Mouse (Mus musculus) CH12.LX (cell line): ENCODE results near the gene Adam22. TPM values are rescaled to one million over a fixed set of nuclear protein-coding genes. Genes with fewer than 3 reads are reported as not detected.

ENCODE experiments used
- DNase-seq: peaks from one replicate; pipeline ENCODE4 v3.0.0-alpha.2; 2013; ENCODE audit errors: extremely low read depth
- H3K27ac ChIP-seq: 2 replicates; pipeline ENCODE4 v1.5.1; 2012; ENCODE audit warnings: low read depth, mild to moderate bottlenecking, control low read depth, moderate library complexity; ENCODE audit not compliant: insufficient read depth
- H3K27me3 ChIP-seq: replicated peaks from 2 replicates; pipeline ENCODE3; 2012; ENCODE audit warnings: inconsistent platforms
- H3K36me3 ChIP-seq, 2 experiments: replicated peaks in 1 of 2; 2 replicates each; pipeline versions ENCODE3 to v1.6.1; 2012; ENCODE audit warnings: inconsistent platforms in 1 of 2, low read length in 1 of 2, mild to moderate bottlenecking in 1 of 2, mixed read lengths in 1 of 2, moderate library complexity in 1 of 2; ENCODE audit not compliant: control insufficient read depth in 1 of 2, insufficient read depth in 1 of 2
- H3K4me1 ChIP-seq, 2 experiments: 2 replicates each; pipeline ENCODE4 v1.6.1; 2012; ENCODE audit warnings: inconsistent platforms in 1 of 2, moderate library complexity in 1 of 2; ENCODE audit not compliant: insufficient read depth in 2 of 2, control insufficient read depth in 1 of 2
- H3K4me2 ChIP-seq: 2 replicates; pipeline ENCODE4 v1.6.1; 2012; ENCODE audit warnings: low read depth, mild to moderate bottlenecking, control low read depth; ENCODE audit not compliant: poor library complexity, insufficient read depth, severe bottlenecking
- H3K4me3 ChIP-seq, 3 experiments: fragments of 150-350 bp in 1 of 3; sonication (generic) in 1 of 3; replicated peaks in 1 of 3; 2 replicates each; pipeline versions ENCODE3 to v1.5.1; 2011 to 2012; ENCODE audit warnings: low read depth in 2 of 3, low read length in 2 of 3, mild to moderate bottlenecking in 2 of 3, moderate library complexity in 2 of 3, control low read depth in 1 of 3, improper control_type of control experiment in 1 of 3, inconsistent platforms in 1 of 3, mixed read lengths in 1 of 3; ENCODE audit not compliant: poor library complexity in 1 of 3
- H3K79me2 ChIP-seq: replicated peaks from 2 replicates; pipeline ENCODE4 v1.6.1; 2012; ENCODE audit warnings: mild to moderate bottlenecking, moderate library complexity; ENCODE audit not compliant: control insufficient read depth, poor library complexity, insufficient read depth, severe bottlenecking; ENCODE audit errors: extremely low read depth
- H3K9ac ChIP-seq: 2 replicates; pipeline ENCODE4 v1.6.1; 2012; ENCODE audit warnings: low read depth, mild to moderate bottlenecking, control low read depth, moderate library complexity; ENCODE audit not compliant: insufficient read depth
- H3K9me3 ChIP-seq: replicated peaks from 2 replicates; pipeline ENCODE3; 2012; ENCODE audit warnings: low read length, inconsistent platforms, mixed read lengths
- CHD2 ChIP-seq: IDR thresholded peaks from 2 replicates; pipeline ENCODE4 v1.6.1; 2011; ENCODE audit warnings: low read length, improper control_type of control experiment
- CTCF ChIP-seq, 2 experiments: IDR thresholded peaks in 1 of 2; conservative IDR thresholded peaks in 1 of 2; 2 replicates each; pipeline ENCODE4 v1.5.1; 2011 to 2012; ENCODE audit warnings: low read depth in 2 of 2, low read length in 2 of 2, improper control_type of control experiment in 1 of 2, inconsistent platforms in 1 of 2, mild to moderate bottlenecking in 1 of 2, moderate library complexity in 1 of 2
- E2F4 ChIP-seq: IDR thresholded peaks from 2 replicates; pipeline ENCODE4 v1.6.1; 2011; ENCODE audit warnings: low read depth, low read length, improper control_type of control experiment; ENCODE audit not compliant: insufficient replicate concordance
- ELF1 ChIP-seq: IDR thresholded peaks from 2 replicates; pipeline ENCODE4 v1.6.1; 2014; ENCODE audit warnings: low read depth, mild to moderate bottlenecking, inconsistent platforms, low read length, improper control_type of control experiment
- EP300 ChIP-seq: IDR thresholded peaks from 2 replicates; pipeline ENCODE4 v1.6.1; 2011; ENCODE audit warnings: low read length, improper control_type of control experiment
- ETS1 ChIP-seq: conservative IDR thresholded peaks from 2 replicates; pipeline ENCODE4 v1.6.1; 2012; ENCODE audit warnings: low read depth, mild to moderate bottlenecking, inconsistent platforms, low read length, improper control_type of control experiment, moderate library complexity
- GABPA ChIP-seq: IDR thresholded peaks from 2 replicates; pipeline ENCODE4 v1.6.1; 2012; ENCODE audit warnings: low read depth, low read length, improper control_type of control experiment, inconsistent platforms; ENCODE audit not compliant: insufficient replicate concordance
- IRF4 ChIP-seq: IDR thresholded peaks from 2 replicates; pipeline ENCODE4 v1.6.1; 2014; ENCODE audit warnings: low read depth, mild to moderate bottlenecking, inconsistent platforms, low read length, improper control_type of control experiment
- JUN ChIP-seq: IDR thresholded peaks from 2 replicates; pipeline ENCODE4 v1.6.1; 2011; ENCODE audit warnings: low read depth, mild to moderate bottlenecking, low read length, improper control_type of control experiment, moderate library complexity; ENCODE audit not compliant: insufficient read depth
- JUND ChIP-seq: conservative IDR thresholded peaks from 2 replicates; pipeline ENCODE4 v1.6.1; 2011; ENCODE audit warnings: low read depth, low read length, improper control_type of control experiment
- KAT2A ChIP-seq: IDR thresholded peaks from 2 replicates; pipeline ENCODE4 v1.6.1; 2012; ENCODE audit warnings: low read length, improper control_type of control experiment, inconsistent platforms; ENCODE audit not compliant: insufficient replicate concordance
- MEF2A ChIP-seq: IDR thresholded peaks from 2 replicates; pipeline ENCODE4 v1.6.1; 2014; ENCODE audit warnings: low read depth, mild to moderate bottlenecking, inconsistent platforms, low read length, improper control_type of control experiment, borderline replicate concordance
- MXI1 ChIP-seq: IDR thresholded peaks from 2 replicates; pipeline ENCODE4 v1.6.1; 2011; ENCODE audit warnings: mild to moderate bottlenecking, low read depth, low read length, improper control_type of control experiment
- NELFE ChIP-seq: IDR thresholded peaks from 2 replicates; pipeline ENCODE4 v1.6.1; 2011; ENCODE audit warnings: low read depth, low read length, improper control_type of control experiment
- PAX5 ChIP-seq: IDR thresholded peaks from 2 replicates; pipeline ENCODE4 v1.6.1; 2012; ENCODE audit warnings: low read length, inconsistent platforms, mixed read lengths
- RAD21 ChIP-seq: IDR thresholded peaks from 2 replicates; pipeline ENCODE4 v1.6.1; 2011; ENCODE audit warnings: low read depth, mild to moderate bottlenecking, low read length, improper control_type of control experiment, moderate library complexity
- SIN3A ChIP-seq: IDR thresholded peaks from 2 replicates; pipeline ENCODE4 v1.6.1; 2012; ENCODE audit warnings: low read length, improper control_type of control experiment, inconsistent platforms
- SMC3 ChIP-seq: IDR thresholded peaks from 2 replicates; pipeline ENCODE4 v1.6.1; 2011; ENCODE audit warnings: low read depth, low read length, improper control_type of control experiment
- UBTF ChIP-seq: IDR thresholded peaks from 2 replicates; pipeline ENCODE4 v1.6.1; 2012; ENCODE audit warnings: low read depth, mild to moderate bottlenecking, inconsistent platforms, low read length, improper control_type of control experiment, moderate library complexity
- USF1 ChIP-seq: IDR thresholded peaks from 2 replicates; pipeline ENCODE4 v1.6.1; 2014; ENCODE audit warnings: low read depth, mild to moderate bottlenecking, inconsistent platforms, low read length, improper control_type of control experiment
- USF2 ChIP-seq: conservative IDR thresholded peaks from 2 replicates; pipeline ENCODE4 v1.6.1; 2011; ENCODE audit warnings: low read depth, low read length, improper control_type of control experiment
- dilution Hi-C: fragments of 300-500 bp; cut with MboI; formaldehyde crosslinking; loops from 2 replicates; pipeline ENCODE4 v1.14.3; 2020; ENCODE audit warnings: low sequenced_read_pairs; ENCODE audit not compliant: extremely low pct_unique_long_range_greater_than_20kb, extremely low pct_ligation_motif_present
- in situ Hi-C: fragments of 300-500 bp; cut with MboI; formaldehyde crosslinking; loops from 3 replicates; pipeline ENCODE4 v1.14.3; 2019; ENCODE audit warnings: low sequenced_read_pairs, low pct_ligation_motif_present, low pct_unique_long_range_greater_than_20kb, mixed read lengths
- polyA plus RNA-seq: library from polyadenylated mRNA; unstranded; fragments of >175 nt; gene quantifications from 2 replicates; pipeline ENCODE4 v1.2.1, GENCODE M21; 2012; ENCODE audit warnings: low read depth; ENCODE audit not compliant: insufficient read length
- total RNA-seq, 2 experiments: library from RNA; depleted of rRNA; stranded (reverse); fragments of 300-350 nt in 1 of 2; fragments of >200 nt in 1 of 2; gene quantifications; 2 replicates each; pipeline ENCODE4 v1.2.3; 2012 to 2014

The Adam22 gene
- total and polyA plus RNA-seq, 3 experiments: 0.07 to 0.55 (median 0.14) TPM

DNA sequence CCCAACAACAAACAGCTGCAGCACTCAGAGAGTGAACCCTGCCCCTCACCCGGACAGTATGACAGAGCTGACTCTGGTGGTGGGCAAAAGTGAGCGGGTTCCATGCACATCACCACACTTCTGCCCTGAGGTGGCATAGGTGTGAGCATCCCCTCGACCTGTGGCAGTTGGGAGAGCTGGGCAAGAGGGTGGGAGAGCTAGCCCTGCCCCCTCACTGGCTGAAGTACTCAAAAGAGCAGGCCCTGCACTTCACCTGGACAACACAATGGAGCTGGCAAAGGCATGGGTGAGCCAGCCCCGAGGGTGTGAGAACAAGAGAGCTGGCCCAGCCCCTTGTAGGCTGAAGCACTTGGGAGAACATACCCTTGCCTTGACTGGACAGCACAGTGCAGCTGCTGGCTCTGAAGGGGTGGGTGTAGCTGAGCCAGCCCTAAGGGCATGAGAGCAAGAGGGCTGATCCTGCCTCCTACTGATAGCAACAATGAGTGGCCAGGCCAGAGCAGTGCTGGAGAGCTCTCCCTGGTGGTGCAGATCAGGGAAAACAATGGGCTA lies 124.8 kb downstream of the Adam22 start:
- Histone ChIP-seq H3K9ac (no peak overlapping the region), H3K4me1 (peaks cover 0 to 2% of the 10 kb centered on the region in 2 experiments; a peak in 1 of 4 replicates), H3K36me3 (no peaks in the 10 kb centered on the region), H3K4me2 (no peak overlapping the region), H3K27me3 (no peaks in the 10 kb centered on the region), H3K9me3 (no peaks in the 10 kb centered on the region), H3K4me3 (no peak overlapping the region), H3K27ac (no peak overlapping the region), H3K79me2 (no peaks in the 10 kb centered on the region)
- in situ Hi-C loops: no loop called here
- dilution Hi-C loops: no loop called here
- TF ChIP-seq USF2 (no peak), JUND (no peak), CTCF (conservative IDR thresholded peaks at IDR 0.05 in 1 of 2, IDR thresholded peaks at IDR 0.05 in 1 of 2; ENCODE audit: low read depth in 2 of 2, low read length in 2 of 2) (peak in 1 of 2 experiments; percentile 65; a peak in 2 of 4 replicates), NELFE (no peak), PAX5 (no peak), SMC3 (peak; percentile 33), RAD21 (peak; percentile 24)
- DNase-seq: peak; percentile 9

DNA sequence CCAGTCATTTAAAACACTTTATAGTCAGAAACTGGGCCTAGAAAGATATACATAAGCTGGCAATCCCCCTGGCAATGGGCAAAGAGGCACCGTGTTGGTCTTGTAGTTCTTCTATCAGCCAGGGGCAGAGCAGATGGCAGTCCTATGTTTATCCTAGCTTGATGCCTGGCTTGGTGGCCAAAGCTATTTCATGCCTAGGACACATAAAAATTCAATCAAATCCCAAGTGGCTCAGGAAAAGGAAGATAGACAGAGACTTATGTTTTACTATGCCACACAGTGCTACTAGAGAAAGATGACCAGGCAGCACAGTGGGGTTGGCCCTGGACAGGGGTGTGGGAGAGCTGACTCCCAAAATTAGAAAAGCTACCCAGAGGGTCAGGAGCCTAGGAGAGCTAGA lies 125.3 kb downstream of the Adam22 start:
- H3K4me1 ChIP-seq: peaks cover 0 to 2% of the 10 kb centered on the region in 2 experiments; a peak in 1 of 4 replicates
- H3K4me3 ChIP-seq: no peak overlapping the region
- DNase-seq: no peak
- no peaks in the 10 kb centered on the region for H3K36me3 ChIP-seq
- TF ChIP-seq MEF2A (no peak), JUN (no peak), ELF1 (no peak), MXI1 (no peak), UBTF (no peak), USF1 (no peak), USF2 (no peak), E2F4 (no peak), GABPA (no peak), JUND (no peak), CHD2 (no peak), ETS1 (no peak), SIN3A (no peak), EP300 (no peak), KAT2A (no peak), NELFE (no peak), IRF4 (no peak)
- H3K27me3 ChIP-seq: no peaks in the 10 kb centered on the region
- no peaks in the 10 kb centered on the region for H3K9me3 ChIP-seq
- in situ Hi-C loops (no loop called here), dilution Hi-C loops (no loop called here)
- H3K9ac ChIP-seq: no peak overlapping the region
- H3K79me2 ChIP-seq: no peaks in the 10 kb centered on the region
- H3K4me2 ChIP-seq: no peak overlapping the region
- H3K27ac ChIP-seq: no peak overlapping the region
